In genomic region chr19:25613476-25614300, GRCm38 (mm10) we compare ENCODE assay signal across 24 mouse cellular contexts. TPM values are rescaled to one million over a fixed set of nuclear protein-coding genes. Genes with fewer than 3 reads are reported as not detected.
DNase-seq lines count a peak whose midpoint lies in the region; ATAC-seq lines count a peak whose summit lies in the region.
"Had no signal": no experiment of that assay in that cellular context is flagged by ENCODE, and none has a peak within 500 bp of the region (broad histone marks: within the 10 kb centered on the region; RNA-seq: fewer than 3 reads in every experiment).

No protein-coding gene starts in this region.

- no peaks in the 10 kb centered on the region for H3K36me3 ChIP-seq in hindbrain, embryonic 11.5 days (ENCODE audit: control insufficient read depth, insufficient read depth, low read length)
- no peaks in the 10 kb centered on the region for H3K36me3 ChIP-seq in hindbrain, embryonic 14.5 days (replicated peaks; ENCODE audit: control insufficient read depth, insufficient read depth)
- no peaks in the 10 kb centered on the region for H3K36me3 ChIP-seq in forebrain, embryonic 14.5 days (ENCODE audit: control insufficient read depth, insufficient read depth, low read length)
- no peaks in the 10 kb centered on the region for H3K36me3 ChIP-seq in intestine, embryonic 15.5 days
- H3K36me3 ChIP-seq: heart, embryonic 10.5 days; liver, embryonic 13.5 days; lung, embryonic 15.5 days; stomach, embryonic 15.5 days had no signal

- H3K4me2 ChIP-seq in hindbrain, embryonic 11.5 days (replicated peaks; ENCODE audit: low read depth, low read length): no peak overlapping the region
- no peak overlapping the region for H3K4me2 ChIP-seq in hindbrain, embryonic 14.5 days (replicated peaks)
- peak overlapping the region; percentile 65 for H3K4me2 ChIP-seq in forebrain, embryonic 14.5 days (ENCODE audit: low read length)
- no peak overlapping the region for H3K4me2 ChIP-seq in intestine, embryonic 15.5 days (replicated peaks)
- H3K4me2 ChIP-seq: liver, embryonic 13.5 days; lung, embryonic 15.5 days; stomach, embryonic 15.5 days had no signal

- H3K9me3 ChIP-seq in hindbrain, embryonic 11.5 days (ENCODE audit: control insufficient read depth, low read length): no peaks in the 10 kb centered on the region
- no peaks in the 10 kb centered on the region for H3K9me3 ChIP-seq in hindbrain, embryonic 14.5 days (ENCODE audit: control insufficient read depth, low read length)
- no peaks in the 10 kb centered on the region for H3K9me3 ChIP-seq in forebrain, embryonic 14.5 days (replicated peaks; ENCODE audit: control insufficient read depth, low read length)
- no peaks in the 10 kb centered on the region for H3K9me3 ChIP-seq in intestine, embryonic 15.5 days
- H3K9me3 ChIP-seq: heart, embryonic 10.5 days; liver, embryonic 13.5 days; lung, embryonic 15.5 days; stomach, embryonic 15.5 days had no signal

- H3K4me3 ChIP-seq in hindbrain, embryonic 11.5 days (ENCODE audit: low read depth, low read length): no peak overlapping the region
- H3K4me3 ChIP-seq in hindbrain, embryonic 14.5 days (replicated peaks; ENCODE audit: low read length): no peak overlapping the region
- H3K4me3 ChIP-seq in forebrain, embryonic 14.5 days (ENCODE audit: low read depth, low read length): peak overlapping the region; percentile 1; the same call in 1 of the 2 replicates
- H3K4me3 ChIP-seq in intestine, embryonic 15.5 days (replicated peaks): no peak overlapping the region
- H3K4me3 ChIP-seq: heart, embryonic 10.5 days; liver, embryonic 13.5 days; lung, embryonic 15.5 days; stomach, embryonic 15.5 days had no signal

- H3K4me1 ChIP-seq in hindbrain, embryonic 11.5 days (replicated peaks; ENCODE audit: control insufficient read depth, insufficient read depth, low read length): peaks cover 12% of the 10 kb centered on the region
- H3K4me1 ChIP-seq in hindbrain, embryonic 14.5 days (replicated peaks; ENCODE audit: control insufficient read depth, insufficient read depth, low read length): peaks cover 10% of the 10 kb centered on the region; the same call in 1 of the 2 replicates
- peaks cover 7% of the 10 kb centered on the region for H3K4me1 ChIP-seq in forebrain, embryonic 14.5 days (ENCODE audit: control insufficient read depth, insufficient read depth, low read length)
- H3K4me1 ChIP-seq in intestine, embryonic 15.5 days (replicated peaks): peaks cover 14% of the 10 kb centered on the region

- H3K27me3 ChIP-seq in hindbrain, embryonic 11.5 days (ENCODE audit: control insufficient read depth, insufficient read depth, low read length): peaks cover 82% of the 10 kb centered on the region
- peaks cover 100% of the 10 kb centered on the region for H3K27me3 ChIP-seq in hindbrain, embryonic 14.5 days (ENCODE audit: control insufficient read depth, insufficient read depth, low read length)
- H3K27me3 ChIP-seq in forebrain, embryonic 14.5 days (replicated peaks; ENCODE audit: control insufficient read depth, insufficient read depth, low read length): peaks cover 45% of the 10 kb centered on the region
- H3K27me3 ChIP-seq in intestine, embryonic 15.5 days (replicated peaks): peaks cover 85% of the 10 kb centered on the region
- H3K27me3 ChIP-seq: CH12.LX had no signal

- 4% methylated on average over 13 of the region's 13 CpGs for WGBS in hindbrain, embryonic 11.5 days
- 5% methylated on average over 13 of the region's 13 CpGs for WGBS in hindbrain, embryonic 14.5 days
- 6% methylated on average over 13 of the region's 13 CpGs for WGBS in forebrain, embryonic 14.5 days
- 7% methylated on average over 13 of the region's 13 CpGs for WGBS in intestine, embryonic 15.5 days

- peak; percentile 60 for DNase-seq in hindbrain, embryonic 11.5 days (ENCODE audit: low spot score)
- no peak for DNase-seq in hindbrain, embryonic 14.5 days (ENCODE audit: low spot score)
- peak; percentile 14 for DNase-seq in ES-CJ7 (ENCODE audit: low read depth, low spot score)
- DNase-seq in embryo, embryonic 11 days: peak; percentile 48
- DNase-seq in forebrain, embryonic 14.5 days (ENCODE audit: low spot score): no peak
- DNase-seq in gastrocnemius, postnatal 25 days: no peak
- DNase-seq: adrenal gland, adult 2 months; cerebellum, adult 11 months; cerebellum, postnatal 25 days; gastrocnemius, postnatal 10 days; heart, postnatal 14 days; kidney, adult 2 months; liver, embryonic 13.5 days; right cerebral cortex, adult 18-20 months; thymus, adult 2 months had no signal

- no peak overlapping the region for H3K27ac ChIP-seq in hindbrain, embryonic 11.5 days (ENCODE audit: low read depth, low read length)
- H3K27ac ChIP-seq in hindbrain, embryonic 14.5 days: no peak overlapping the region
- no peak overlapping the region for H3K27ac ChIP-seq in forebrain, embryonic 14.5 days (ENCODE audit: low read depth, low read length)
- no peak overlapping the region for H3K27ac ChIP-seq in intestine, embryonic 15.5 days
- H3K27ac ChIP-seq: heart, embryonic 10.5 days; hindbrain, postnatal 0 days; liver, embryonic 13.5 days; lung, embryonic 15.5 days; stomach, embryonic 15.5 days had no signal

- no peak overlapping the region for H3K9ac ChIP-seq in hindbrain, embryonic 11.5 days (ENCODE audit: low read depth, low read length)
- H3K9ac ChIP-seq in hindbrain, embryonic 14.5 days: no peak overlapping the region
- peak overlapping the region; percentile 79 for H3K9ac ChIP-seq in forebrain, embryonic 14.5 days (ENCODE audit: low read length)
- H3K9ac ChIP-seq in intestine, embryonic 15.5 days: no peak overlapping the region
- H3K9ac ChIP-seq: liver, embryonic 13.5 days; lung, embryonic 15.5 days; stomach, embryonic 15.5 days had no signal

- ATAC-seq in hindbrain, embryonic 11.5 days (ENCODE audit: low FRiP score): no peak
- ATAC-seq in hindbrain, embryonic 14.5 days (ENCODE audit: low FRiP score): no peak
- no peak for ATAC-seq in forebrain, embryonic 14.5 days
- no peak for ATAC-seq in intestine, embryonic 15.5 days
- ATAC-seq in inflammation-experienced regulatory T-cells, adult 6 months: no peak
- ATAC-seq: hindbrain, postnatal 0 days had no signal

RNA-seq across cellular contexts. Expression of gene Dmrt3, which starts 3.6 kb away (rescaled TPM):
- polyA plus RNA-seq in hindbrain, embryonic 11.5 days (2014; fragmentation: Nextera tagmentation; extraction: Ambion mirVana): 0.67 and 1.2 TPM in 2 replicates
- polyA plus RNA-seq in hindbrain, embryonic 14.5 days (2014; fragmentation: Nextera tagmentation; extraction: Ambion mirVana): 0.80 and 0.86 TPM in 2 replicates
- polyA plus RNA-seq in forebrain, embryonic 14.5 days (2014; fragmentation: Nextera tagmentation; extraction: Ambion mirVana): 3.6 and 5.0 TPM in 2 replicates
- 0.30 and 0.41 TPM in 2 replicates for polyA plus RNA-seq in intestine, embryonic 15.5 days (2015; fragmentation: Nextera tagmentation; extraction: Ambion mirVana)
- polyA plus RNA-seq in inflammation-experienced regulatory T-cells, adult 6 months (2017; shearing (Covaris generic)): not detected
- total RNA-seq in gastrocnemius, postnatal 25 days (2021): not detected
- total RNA-seq: adrenal gland, adult 2 months; CH12.LX; gastrocnemius, postnatal 10 days; heart, postnatal 14 days; left cerebral cortex, postnatal 36 days; megakaryocyte progenitor cell, adult 5-6 weeks had no signal
- polyA plus RNA-seq: adrenal gland, adult 2 months; heart, embryonic 10.5 days; kidney, adult 2 months; liver, embryonic 13.5 days had no signal

RNA-seq across cellular contexts. Expression of gene Dmrt2, which starts 58.5 kb away (rescaled TPM):
- 3.0 and 3.4 TPM in 2 replicates for polyA plus RNA-seq in hindbrain, embryonic 11.5 days (2014; fragmentation: Nextera tagmentation; extraction: Ambion mirVana)
- polyA plus RNA-seq in hindbrain, embryonic 14.5 days (2014; fragmentation: Nextera tagmentation; extraction: Ambion mirVana): not detected in 2 replicates
- polyA plus RNA-seq in forebrain, embryonic 14.5 days (2014; fragmentation: Nextera tagmentation; extraction: Ambion mirVana): 0.58 and 1.1 TPM in 2 replicates
- polyA plus RNA-seq in intestine, embryonic 15.5 days (2015; fragmentation: Nextera tagmentation; extraction: Ambion mirVana): 0.20 and 0.40 TPM in 2 replicates
- polyA plus RNA-seq in inflammation-experienced regulatory T-cells, adult 6 months (2017; shearing (Covaris generic)): not detected
- 1 to 10 TPM; 4.5 to 7.6 TPM for total RNA-seq in gastrocnemius, postnatal 25 days (2021)
- total RNA-seq: CH12.LX; hindbrain, postnatal 0 days; megakaryocyte progenitor cell, adult 5-6 weeks had no signal
- polyA plus RNA-seq: hindbrain, postnatal 0 days had no signal

Comparison
In these comparisons a context has a peak if more than half of its experiments do, and no peak if none do; other contexts are left out.
1. DNase-seq: peak in hindbrain, embryonic 11.5 days (single experiment), ES-CJ7 (single experiment) and embryo, embryonic 11 days (single experiment); none in hindbrain, embryonic 14.5 days (single experiment), forebrain, embryonic 14.5 days (single experiment) and gastrocnemius, postnatal 25 days (single experiment).